Comparison of ENCODE assay signal across 10 mouse cellular contexts in the genomic region with DNA sequence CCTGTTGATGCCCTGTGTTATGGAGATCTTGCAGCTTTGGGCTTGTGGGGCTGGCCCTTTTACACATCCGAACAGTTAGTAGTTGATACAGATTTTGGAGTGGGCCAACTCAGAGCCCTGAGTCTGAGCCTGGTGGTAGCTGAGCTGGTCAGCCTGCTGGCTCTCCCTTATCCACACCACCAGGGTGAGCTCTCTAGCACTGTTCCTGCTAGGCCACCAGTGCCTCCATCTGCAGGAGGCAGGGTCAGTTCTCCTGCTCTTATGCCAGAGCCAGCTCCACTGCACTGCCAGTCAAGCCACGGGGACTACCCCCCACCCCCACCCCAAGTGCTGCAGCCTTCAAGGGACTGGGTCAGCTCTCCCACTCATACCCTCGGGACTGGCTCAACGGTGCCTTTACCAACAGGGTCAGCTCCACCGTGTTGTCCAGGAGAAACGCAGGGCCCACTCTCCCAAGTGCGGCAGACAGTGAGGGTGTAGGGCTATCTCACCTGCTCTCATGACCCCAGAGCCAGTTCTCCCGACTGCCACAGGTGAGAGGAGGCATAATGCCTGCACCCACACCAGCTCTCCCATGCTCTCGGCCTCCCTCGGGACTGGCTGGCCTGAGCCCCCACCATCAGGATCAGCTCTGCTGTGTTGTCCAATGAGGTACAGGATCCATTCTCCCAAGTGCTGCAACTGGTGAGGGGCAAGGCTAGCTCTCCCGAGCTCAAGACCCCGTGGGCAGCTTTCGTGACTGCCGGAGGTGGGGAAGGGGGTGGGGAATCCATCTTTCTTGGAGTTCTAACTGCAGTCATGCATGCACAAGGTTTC.
DNase-seq lines count a peak whose midpoint lies in the region; ATAC-seq and TF ChIP-seq lines count a peak whose summit lies in the region.
"Had no signal": no experiment of that assay in that cellular context is flagged by ENCODE, and none has a peak within 500 bp of the region (broad histone marks: within the 10 kb centered on the region; RNA-seq: fewer than 3 reads in every experiment).

No protein-coding gene starts in this region.

- H3K9me3 ChIP-seq in liver, embryonic 12.5 days (replicated peaks), result no peaks in the 10 kb centered on the region
- no peaks in the 10 kb centered on the region for H3K9me3 ChIP-seq in forebrain, embryonic 14.5 days (replicated peaks; ENCODE audit: control insufficient read depth, low read length)
- no peaks in the 10 kb centered on the region for H3K9me3 ChIP-seq in midbrain, embryonic 14.5 days (ENCODE audit: control insufficient read depth, low read length)
- H3K9me3 ChIP-seq: liver, embryonic 15.5 days had no signal

- H3K27me3 ChIP-seq in liver, adult 2 months (ENCODE audit: control insufficient read depth, insufficient read depth, low read length), result no peaks in the 10 kb centered on the region
- no peaks in the 10 kb centered on the region for H3K27me3 ChIP-seq in liver, embryonic 12.5 days (replicated peaks)
- H3K27me3 ChIP-seq in forebrain, embryonic 14.5 days (replicated peaks; ENCODE audit: control insufficient read depth, insufficient read depth, low read length), result no peaks in the 10 kb centered on the region
- H3K27me3 ChIP-seq in midbrain, embryonic 14.5 days (ENCODE audit: control insufficient read depth, insufficient read depth, low read length), result no peaks in the 10 kb centered on the region
- H3K27me3 ChIP-seq: liver, embryonic 15.5 days had no signal

- TF ChIP-seq CTCF in liver, adult 2 months (IDR thresholded peaks at IDR 0.05; ENCODE audit: low read depth, low read length), result 0 out of 2 replicates have a peak, but pooled peaks have one; percentile 5

- 88% methylated on average over 14 of the region's 14 CpGs for WGBS in liver, adult 2 months
- 71% methylated on average over 14 of the region's 14 CpGs for WGBS in liver, embryonic 12.5 days (ENCODE audit: insufficient replicate concordance)
- WGBS in forebrain, embryonic 14.5 days, result 73% methylated on average over 14 of the region's 14 CpGs
- 71% methylated on average over 14 of the region's 14 CpGs for WGBS in midbrain, embryonic 14.5 days

- H3K4me1 ChIP-seq in liver, adult 2 months (ENCODE audit: control insufficient read depth, insufficient read depth, low read length), result no peaks in the 10 kb centered on the region
- no peaks in the 10 kb centered on the region for H3K4me1 ChIP-seq in liver, embryonic 12.5 days
- no peaks in the 10 kb centered on the region; the same call in 1 of the 2 replicates for H3K4me1 ChIP-seq in forebrain, embryonic 14.5 days (ENCODE audit: control insufficient read depth, insufficient read depth, low read length)
- peaks cover 8% of the 10 kb centered on the region; the same call in 1 of the 2 replicates for H3K4me1 ChIP-seq in midbrain, embryonic 14.5 days (ENCODE audit: control insufficient read depth, insufficient read depth, low read length)
- H3K4me1 ChIP-seq: liver, embryonic 15.5 days had no signal

- no peak overlapping the region for H3K4me2 ChIP-seq in liver, embryonic 12.5 days
- no peak overlapping the region for H3K4me2 ChIP-seq in forebrain, embryonic 14.5 days (ENCODE audit: low read length)
- H3K4me2 ChIP-seq in midbrain, embryonic 14.5 days (ENCODE audit: low read length), result peak overlapping the region; percentile 21
- H3K4me2 ChIP-seq: heart, embryonic 11.5 days; liver, embryonic 15.5 days had no signal

- DNase-seq in frontal cortex, adult 2 months (ENCODE audit: extremely low spot score in 1 of 2, low spot score in 1 of 2), result no peak
- DNase-seq in liver, adult 2 months (ENCODE audit: extremely low read depth, low read depth, low spot score), result no peak
- no peak for DNase-seq in forebrain, embryonic 14.5 days (ENCODE audit: low spot score)
- DNase-seq in midbrain, embryonic 14.5 days, result no peak
- DNase-seq in adipocyte (ENCODE audit: low spot score), result no peak
- DNase-seq in adrenal gland, adult 2 months, result no peak

- no peak for TF ChIP-seq POLR2A in liver, adult 2 months (IDR thresholded peaks at IDR 0.05; ENCODE audit: extremely low read depth, insufficient read depth, low read length)

- no peaks in the 10 kb centered on the region for H3K36me3 ChIP-seq in liver, adult 2 months (ENCODE audit: control insufficient read depth, insufficient read depth, low read length)
- no peaks in the 10 kb centered on the region for H3K36me3 ChIP-seq in liver, embryonic 12.5 days
- H3K36me3 ChIP-seq in forebrain, embryonic 14.5 days (ENCODE audit: control insufficient read depth, insufficient read depth, low read length), result no peaks in the 10 kb centered on the region
- no peaks in the 10 kb centered on the region for H3K36me3 ChIP-seq in midbrain, embryonic 14.5 days (ENCODE audit: control insufficient read depth, insufficient read depth, low read length)
- H3K36me3 ChIP-seq: liver, embryonic 15.5 days had no signal

- ATAC-seq in frontal cortex, adult (ENCODE audit: low TSS enrichment), result peak; percentile 9; the same call in 1 of the 2 replicates
- no peak for ATAC-seq in liver, embryonic 12.5 days
- ATAC-seq in forebrain, embryonic 14.5 days, result 0 out of 2 replicates have a peak, but pooled peaks have one; percentile 10
- peak; percentile 41; the same call in 1 of the 2 replicates for ATAC-seq in midbrain, embryonic 14.5 days (ENCODE audit: low FRiP score, low TSS enrichment)

- H3K27ac ChIP-seq in liver, adult 2 months (replicated peaks; ENCODE audit: insufficient read depth, low read depth, low read length), result no peak overlapping the region
- no peak overlapping the region for H3K27ac ChIP-seq in liver, embryonic 12.5 days
- H3K27ac ChIP-seq in forebrain, embryonic 14.5 days (ENCODE audit: low read depth, low read length), result no peak overlapping the region
- no peak overlapping the region for H3K27ac ChIP-seq in midbrain, embryonic 14.5 days (replicated peaks; ENCODE audit: low read depth, low read length)
- H3K27ac ChIP-seq: liver, embryonic 15.5 days had no signal

- H3K4me3 ChIP-seq in liver, adult 2 months (ENCODE audit: insufficient read depth, low read depth, low read length), result no peak overlapping the region
- no peak overlapping the region for H3K4me3 ChIP-seq in liver, embryonic 12.5 days
- H3K4me3 ChIP-seq in forebrain, embryonic 14.5 days (ENCODE audit: low read depth, low read length), result no peak overlapping the region
- no peak overlapping the region for H3K4me3 ChIP-seq in midbrain, embryonic 14.5 days (replicated peaks; ENCODE audit: low read depth, low read length)
- H3K4me3 ChIP-seq: liver, embryonic 15.5 days had no signal

- no peaks in the 10 kb centered on the region for H3K79me2 ChIP-seq in liver, adult 2 months (ENCODE audit: control insufficient read depth, insufficient read depth, low read length)

- H3K9ac ChIP-seq in liver, adult 2 months (ENCODE audit: low read depth, low read length), result no peak overlapping the region
- no peak overlapping the region for H3K9ac ChIP-seq in liver, embryonic 12.5 days
- H3K9ac ChIP-seq in forebrain, embryonic 14.5 days (ENCODE audit: low read length), result no peak overlapping the region
- no peak overlapping the region for H3K9ac ChIP-seq in midbrain, embryonic 14.5 days (replicated peaks; ENCODE audit: low read length)
- H3K9ac ChIP-seq: liver, embryonic 15.5 days had no signal
